Mouse (Mus musculus) hindbrain, embryonic 12.5 days (tissue): ENCODE measurements around the gene Vti1a. TPM values are rescaled to one million over a fixed set of nuclear protein-coding genes. Genes with fewer than 3 reads are reported as not detected.

Source experiments
- ATAC-seq: fragments of 200-750 bp; cut with Nextera tagmentation; 2 replicates; pipeline ENCODE4 v1.8.0; 2017; ENCODE audit warnings: moderate TSS enrichment; ENCODE audit not compliant: low FRiP score
- H3K27ac ChIP-seq: fragments of 300-500 bp; sonication (generic); 2 replicates; pipeline ENCODE4 v1.5.1; 2016; ENCODE audit warnings: mild to moderate bottlenecking
- H3K27me3 ChIP-seq: fragments of 300-500 bp; sonication (generic); 2 replicates; pipeline ENCODE4 v1.6.1; 2016; ENCODE audit warnings: mild to moderate bottlenecking
- H3K36me3 ChIP-seq: fragments of 300-500 bp; sonication (generic); 2 replicates; pipeline ENCODE4 v1.6.1; 2016; ENCODE audit warnings: mild to moderate bottlenecking
- H3K4me1 ChIP-seq: fragments of 300-500 bp; sonication (generic); 2 replicates; pipeline ENCODE4 v1.6.1; 2016
- H3K4me2 ChIP-seq: fragments of 300-500 bp; sonication (generic); replicated peaks from 2 replicates; pipeline ENCODE4 v1.6.1; 2016; ENCODE audit warnings: mild to moderate bottlenecking
- H3K4me3 ChIP-seq: fragments of 300-500 bp; sonication (generic); 2 replicates; pipeline ENCODE4 v1.5.1; 2016; ENCODE audit warnings: mild to moderate bottlenecking
- H3K9ac ChIP-seq: fragments of 300-500 bp; sonication (generic); 2 replicates; pipeline ENCODE4 v1.6.1; 2016; ENCODE audit warnings: mild to moderate bottlenecking, moderate library complexity
- H3K9me3 ChIP-seq: fragments of 300-500 bp; sonication (generic); replicated peaks from 2 replicates; pipeline ENCODE4 v1.6.1; 2016; ENCODE audit warnings: mild to moderate bottlenecking
- WGBS: fragments of 180-500 bp; shearing (Covaris S2); methylation state at CpG from one replicate; pipeline ENCODE4 v1.1.7; 2016; 5-methylcytosine and 5-hydroxymethylcytosine counted together
- polyA plus RNA-seq: library from polyadenylated mRNA; unstranded; fragments of >200 nt; fragmentation: Nextera tagmentation; extraction: Ambion mirVana; gene quantifications from 2 replicates; pipeline ENCODE4 v1.2.1, GENCODE M21; 2016

Gene Vti1a
- polyA plus RNA-seq, 1 experiment from 2014 or later: 32.3 TPM

- no peak for ATAC-seq
- Histone ChIP-seq H3K4me1 (peaks cover 8% of the 10 kb centered on the region; the same call in 1 of the 2 replicates), H3K9me3 (no peaks in the 10 kb centered on the region), H3K27ac (no peak overlapping the region), H3K9ac (no peak overlapping the region), H3K27me3 (peaks cover 2% of the 10 kb centered on the region), H3K4me2 (no peak overlapping the region), H3K4me3 (no peak overlapping the region), H3K36me3 (no peaks in the 10 kb centered on the region)
- WGBS: 81% methylated on average over 6 of the region's 6 CpGs
Measured at GRCm38 (mm10) chr19:55542461-55542860, 226.4 kb downstream of the Vti1a start.

- Histone ChIP-seq H3K27ac (no peak overlapping the region), H3K9me3 (no peaks in the 10 kb centered on the region), H3K4me1 (peaks cover 8% of the 10 kb centered on the region; the same call in 1 of the 2 replicates), H3K4me2 (no peak overlapping the region), H3K36me3 (no peaks in the 10 kb centered on the region), H3K4me3 (no peak overlapping the region), H3K27me3 (peaks cover 5% of the 10 kb centered on the region), H3K9ac (no peak overlapping the region)
- 64% methylated on average over 9 of the region's 9 CpGs for WGBS
- no peak for ATAC-seq
Measured at GRCm38 (mm10) chr19:55543188-55543587, 227.1 kb downstream of the Vti1a start.

- Histone ChIP-seq H3K36me3 (no peaks in the 10 kb centered on the region), H3K4me2 (no peak overlapping the region), H3K4me3 (no peak overlapping the region), H3K9ac (no peak overlapping the region), H3K4me1 (peaks cover 8% of the 10 kb centered on the region; the same call in 1 of the 2 replicates), H3K27ac (no peak overlapping the region), H3K27me3 (peaks cover 14% of the 10 kb centered on the region), H3K9me3 (no peaks in the 10 kb centered on the region)
- ATAC-seq: no peak
- WGBS: 83% methylated on average over 5 of the region's 5 CpGs
Measured at GRCm38 (mm10) chr19:55544498-55544897, 228.4 kb downstream of the Vti1a start.

- no peak for ATAC-seq
- H3K4me3 ChIP-seq: no peak overlapping the region
- WGBS: 29% methylated on average over 9 of the region's 9 CpGs
Measured at GRCm38 (mm10) chr19:55545529-55545928, 229.4 kb downstream of the Vti1a start.

GRCm38 (mm10) chr19:55546009-55546528, 230.0 kb downstream of the Vti1a start:
- no peak overlapping the region for H3K9ac ChIP-seq
- no peak for ATAC-seq
- H3K9me3 ChIP-seq: no peaks in the 10 kb centered on the region
- H3K4me2 ChIP-seq: no peak overlapping the region
- H3K4me1 ChIP-seq: peaks cover 10% of the 10 kb centered on the region; the same call in 1 of the 2 replicates
- H3K27me3 ChIP-seq: peaks cover 28% of the 10 kb centered on the region
- no peak overlapping the region for H3K27ac ChIP-seq
- 83% methylated on average over 13 of the region's 13 CpGs for WGBS
- H3K36me3 ChIP-seq: no peaks in the 10 kb centered on the region
- H3K4me3 ChIP-seq: no peak overlapping the region

More at GRCm38 (mm10) chr19:55545529-55545928, 229.4 kb downstream of the Vti1a start:
- Histone ChIP-seq H3K4me2 (no peak overlapping the region), H3K27me3 (peaks cover 23% of the 10 kb centered on the region), H3K9ac (no peak overlapping the region), H3K27ac (no peak overlapping the region), H3K36me3 (no peaks in the 10 kb centered on the region), H3K4me1 (peaks cover 8% of the 10 kb centered on the region; the same call in 1 of the 2 replicates), H3K9me3 (no peaks in the 10 kb centered on the region)

GRCm38 (mm10) chr19:55548206-55548605, 232.1 kb downstream of the Vti1a start:
- Histone ChIP-seq H3K4me3 (no peak overlapping the region), H3K27me3 (peaks cover 45% of the 10 kb centered on the region), H3K4me2 (no peak overlapping the region), H3K9ac (no peak overlapping the region), H3K9me3 (no peaks in the 10 kb centered on the region), H3K27ac (no peak overlapping the region), H3K36me3 (no peaks in the 10 kb centered on the region), H3K4me1 (peaks cover 9% of the 10 kb centered on the region; the same call in 1 of the 2 replicates)
- 91% methylated on average over 10 of the region's 10 CpGs for WGBS
- ATAC-seq: no peak

- no peak overlapping the region; the same call in 1 of the 2 replicates for H3K27ac ChIP-seq
- no peak for ATAC-seq
- peaks cover 50% of the 10 kb centered on the region for H3K27me3 ChIP-seq
- H3K9ac ChIP-seq: no peak overlapping the region
- H3K9me3 ChIP-seq: no peaks in the 10 kb centered on the region
- H3K4me3 ChIP-seq: no peak overlapping the region
- no peak overlapping the region for H3K4me2 ChIP-seq
- H3K4me1 ChIP-seq: peaks cover 7% of the 10 kb centered on the region; the same call in 1 of the 2 replicates
- WGBS: 67% methylated on average over 10 of the region's 10 CpGs
- no peaks in the 10 kb centered on the region for H3K36me3 ChIP-seq
Measured at GRCm38 (mm10) chr19:55548656-55549055, 232.6 kb downstream of the Vti1a start.

GRCm38 (mm10) chr19:55550176-55550575, 234.1 kb downstream of the Vti1a start:
- Histone ChIP-seq H3K9me3 (no peaks in the 10 kb centered on the region), H3K9ac (no peak overlapping the region), H3K36me3 (no peaks in the 10 kb centered on the region), H3K4me2 (no peak overlapping the region), H3K27me3 (peaks cover 62% of the 10 kb centered on the region), H3K4me1 (peaks cover 7% of the 10 kb centered on the region; the same call in 1 of the 2 replicates), H3K27ac (no peak overlapping the region), H3K4me3 (no peak overlapping the region)
- no peak for ATAC-seq
- 80% methylated on average over 6 of the region's 6 CpGs for WGBS

GRCm38 (mm10) chr19:55552339-55552738, 236.2 kb downstream of the Vti1a start:
- no peak overlapping the region for H3K9ac ChIP-seq
- H3K27ac ChIP-seq: no peak overlapping the region
- H3K4me2 ChIP-seq: no peak overlapping the region
- peaks cover 20% of the 10 kb centered on the region for H3K4me1 ChIP-seq
- peaks cover 65% of the 10 kb centered on the region for H3K27me3 ChIP-seq
- no peaks in the 10 kb centered on the region for H3K9me3 ChIP-seq
- H3K36me3 ChIP-seq: no peaks in the 10 kb centered on the region
- ATAC-seq: no peak
- WGBS: 73% methylated on average over 7 of the region's 7 CpGs
- no peak overlapping the region for H3K4me3 ChIP-seq

- no peaks in the 10 kb centered on the region for H3K9me3 ChIP-seq
- peaks cover 20% of the 10 kb centered on the region for H3K4me1 ChIP-seq
- H3K4me2 ChIP-seq: no peak overlapping the region
- no peaks in the 10 kb centered on the region for H3K36me3 ChIP-seq
- no peak overlapping the region for H3K4me3 ChIP-seq
- peaks cover 61% of the 10 kb centered on the region for H3K27me3 ChIP-seq
- no peak for ATAC-seq
- H3K9ac ChIP-seq: no peak overlapping the region
- no peak overlapping the region for H3K27ac ChIP-seq
- WGBS: 54% methylated on average over 7 of the region's 7 CpGs
Measured at GRCm38 (mm10) chr19:55552861-55553260, 236.8 kb downstream of the Vti1a start.

GRCm38 (mm10) chr19:55554295-55554694, 238.2 kb downstream of the Vti1a start:
- no peak for ATAC-seq
- Histone ChIP-seq H3K27me3 (peaks cover 55% of the 10 kb centered on the region), H3K9ac (no peak overlapping the region), H3K4me3 (no peak overlapping the region), H3K36me3 (no peaks in the 10 kb centered on the region), H3K4me2 (no peak overlapping the region), H3K9me3 (no peaks in the 10 kb centered on the region), H3K27ac (no peak overlapping the region), H3K4me1 (peaks cover 20% of the 10 kb centered on the region)
- WGBS: 56% methylated on average over 5 of the region's 5 CpGs

- peaks cover 56% of the 10 kb centered on the region for H3K27me3 ChIP-seq
- H3K4me2 ChIP-seq: no peak overlapping the region
- H3K36me3 ChIP-seq: no peaks in the 10 kb centered on the region
- no peak overlapping the region for H3K9ac ChIP-seq
- peaks cover 20% of the 10 kb centered on the region for H3K4me1 ChIP-seq
- WGBS: 75% methylated on average over 9 of the region's 9 CpGs
- H3K9me3 ChIP-seq: no peaks in the 10 kb centered on the region
- ATAC-seq: no peak
- H3K27ac ChIP-seq: no peak overlapping the region
- no peak overlapping the region for H3K4me3 ChIP-seq
Measured at GRCm38 (mm10) chr19:55554703-55555102, 238.6 kb downstream of the Vti1a start.
